Mouse (Mus musculus) liver, embryonic 15.5 days (tissue): Measurements from ENCODE around the gene Zdhhc7. TPM values are rescaled to one million over a fixed set of nuclear protein-coding genes. Genes with fewer than 3 reads are reported as not detected.

Source experiments
- ATAC-seq: fragments of 200-750 bp; cut with Nextera tagmentation; 2 replicates; pipeline ENCODE4 v1.8.0; 2017; ENCODE audit warnings: moderate number of reproducible peaks, mild to moderate bottlenecking, moderate library complexity; ENCODE audit not compliant: insufficient read depth
- H3K27ac ChIP-seq: fragments of 300-500 bp; sonication (generic); replicated peaks from 2 replicates; pipeline ENCODE4 v1.5.1; 2015; ENCODE audit warnings: mild to moderate bottlenecking, inconsistent platforms
- H3K27me3 ChIP-seq: fragments of 300-500 bp; sonication (generic); 2 replicates; pipeline ENCODE4 v1.6.1; 2015; ENCODE audit warnings: mild to moderate bottlenecking, inconsistent platforms
- H3K36me3 ChIP-seq: fragments of 300-500 bp; sonication (generic); replicated peaks from 2 replicates; pipeline ENCODE4 v1.6.1; 2015; ENCODE audit warnings: moderate library complexity, mild to moderate bottlenecking, inconsistent platforms
- H3K4me1 ChIP-seq: fragments of 300-500 bp; sonication (generic); replicated peaks from 2 replicates; pipeline ENCODE4 v1.6.1; 2015; ENCODE audit warnings: inconsistent platforms
- H3K4me2 ChIP-seq: fragments of 300-500 bp; sonication (generic); 2 replicates; pipeline ENCODE4 v1.6.1; 2015; ENCODE audit warnings: moderate library complexity, mild to moderate bottlenecking, inconsistent platforms
- H3K4me3 ChIP-seq: fragments of 300-500 bp; sonication (generic); replicated peaks from 2 replicates; pipeline ENCODE4 v1.5.1; 2015; ENCODE audit warnings: mild to moderate bottlenecking, inconsistent platforms
- H3K9ac ChIP-seq: fragments of 300-500 bp; sonication (generic); 2 replicates; pipeline ENCODE4 v1.6.1; 2015; ENCODE audit warnings: moderate library complexity, mild to moderate bottlenecking, inconsistent platforms
- H3K9me3 ChIP-seq: fragments of 300-500 bp; sonication (generic); replicated peaks from 2 replicates; pipeline ENCODE4 v1.6.1; 2016; ENCODE audit warnings: inconsistent platforms
- WGBS: fragments of 180-500 bp; shearing (Covaris S2); methylation state at CpG from one replicate; pipeline ENCODE4 v1.1.7; 2015; ENCODE audit warnings: mixed read lengths; ENCODE audit not compliant: insufficient replicate concordance; 5-methylcytosine and 5-hydroxymethylcytosine counted together
- polyA plus RNA-seq: library from polyadenylated mRNA; unstranded; fragments of >200 nt; fragmentation: Nextera tagmentation; extraction: Ambion mirVana; gene quantifications from 2 replicates; pipeline ENCODE4 v1.2.1, GENCODE M21; 2015

Zdhhc7 gene
- polyA plus RNA-seq, 1 experiment from 2014 or later, result 13.9 TPM

DNA sequence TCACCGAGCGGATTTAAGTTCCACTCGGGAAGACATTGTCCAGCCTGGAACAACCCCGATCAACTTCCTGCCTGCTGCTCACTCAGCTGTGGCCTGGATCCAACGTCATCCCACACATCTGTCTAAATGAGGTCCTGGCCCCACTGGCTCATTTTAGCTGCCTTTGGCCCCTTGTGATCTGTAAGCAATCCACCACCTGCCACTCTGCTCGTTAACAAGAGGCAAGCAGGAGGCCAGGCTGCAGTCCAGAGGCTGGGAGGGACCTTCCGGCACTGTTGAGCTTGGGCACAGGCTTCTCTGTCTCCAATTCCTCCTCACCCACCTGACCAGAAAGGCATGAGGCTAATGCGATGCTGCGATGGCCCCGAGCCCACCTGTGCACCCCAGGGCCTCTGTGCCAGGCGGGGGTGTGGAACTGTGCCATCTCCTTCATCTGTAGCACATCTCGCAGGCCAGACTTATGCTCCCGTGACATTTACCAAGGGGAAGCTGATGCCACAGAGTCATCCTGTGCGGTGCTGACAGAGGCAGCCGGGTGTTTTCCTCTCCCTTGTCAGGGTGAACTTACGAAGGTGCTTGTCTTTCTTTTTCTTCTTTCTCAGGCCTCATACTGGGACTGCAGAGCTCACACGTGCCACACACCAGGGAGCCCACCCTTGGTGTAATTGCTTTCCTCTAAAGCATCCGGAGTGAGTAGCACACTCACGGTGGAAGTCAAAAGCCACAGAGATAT, 33.2 kb downstream of the Zdhhc7 start:
- H3K27ac ChIP-seq, result no peak overlapping the region
- whole genome bisulfite sequencing, result 47% methylated on average over 19 of the region's 19 CpGs
- no peak overlapping the region for H3K9ac ChIP-seq
- H3K9me3 ChIP-seq, result no peaks in the 10 kb centered on the region
- H3K4me1 ChIP-seq, result no peaks in the 10 kb centered on the region
- no peak for ATAC-seq
- no peaks in the 10 kb centered on the region; the same call in 1 of the 2 replicates for H3K27me3 ChIP-seq
- H3K36me3 ChIP-seq, result no peaks in the 10 kb centered on the region
- H3K4me3 ChIP-seq, result no peak overlapping the region
- H3K4me2 ChIP-seq, result no peak overlapping the region

DNA sequence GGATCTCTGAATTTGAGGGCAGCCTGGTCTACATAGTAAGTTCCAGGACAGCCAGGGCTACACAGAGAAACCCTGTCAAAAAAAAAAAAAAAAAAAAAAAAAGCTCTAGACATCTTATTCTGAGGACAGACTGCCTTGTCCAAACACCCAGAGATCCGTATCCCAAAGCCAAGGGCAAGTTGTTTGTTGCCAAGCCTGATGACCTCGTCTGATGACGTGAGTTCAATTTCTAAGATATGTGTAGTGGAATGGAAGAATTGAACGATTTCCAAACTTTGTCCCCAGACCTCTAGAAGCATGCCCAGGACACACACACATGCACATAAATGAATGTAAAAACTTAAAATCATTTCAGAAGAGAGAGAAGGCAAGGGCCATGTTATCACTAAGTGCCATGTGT, 35.1 kb downstream of the Zdhhc7 start:
- no peak overlapping the region for H3K4me3 ChIP-seq
- no peak overlapping the region for H3K27ac ChIP-seq
- H3K9me3 ChIP-seq, result no peaks in the 10 kb centered on the region
- H3K4me1 ChIP-seq, result no peaks in the 10 kb centered on the region
- 65% methylated on average over 4 of the region's 4 CpGs for WGBS
- no peak for ATAC-seq
- H3K9ac ChIP-seq, result no peak overlapping the region
- H3K27me3 ChIP-seq, result no peaks in the 10 kb centered on the region; the same call in 1 of the 2 replicates
- H3K36me3 ChIP-seq, result no peaks in the 10 kb centered on the region
- H3K4me2 ChIP-seq, result no peak overlapping the region

DNA sequence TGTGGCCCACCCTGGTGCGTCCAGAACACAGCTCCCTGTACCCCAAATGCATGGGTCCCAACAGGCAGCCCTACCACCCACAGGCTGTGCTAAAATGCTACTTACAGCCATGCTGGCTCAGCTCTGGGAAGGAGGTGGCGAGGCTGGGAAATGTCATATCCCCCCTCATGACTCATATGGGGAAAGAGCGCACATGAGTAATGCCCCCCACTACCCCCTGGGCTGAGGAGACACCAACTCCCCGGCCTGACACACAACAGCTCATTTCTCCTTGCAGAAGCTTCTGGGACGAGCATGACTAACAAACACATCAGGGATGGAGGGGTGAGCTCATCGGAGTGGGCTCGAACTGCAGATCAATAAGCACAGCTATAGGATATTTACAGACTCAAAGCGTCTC, 35.7 kb downstream of the Zdhhc7 start:
- no peak for ATAC-seq
- 70% methylated on average over 8 of the region's 8 CpGs for WGBS
- no peaks in the 10 kb centered on the region; the same call in 1 of the 2 replicates for H3K27me3 ChIP-seq
- no peak overlapping the region for H3K4me3 ChIP-seq
- H3K4me1 ChIP-seq, result no peaks in the 10 kb centered on the region
- H3K27ac ChIP-seq, result no peak overlapping the region
- no peaks in the 10 kb centered on the region for H3K9me3 ChIP-seq
- H3K9ac ChIP-seq, result no peak overlapping the region
- no peak overlapping the region for H3K4me2 ChIP-seq
- H3K36me3 ChIP-seq, result no peaks in the 10 kb centered on the region

DNA sequence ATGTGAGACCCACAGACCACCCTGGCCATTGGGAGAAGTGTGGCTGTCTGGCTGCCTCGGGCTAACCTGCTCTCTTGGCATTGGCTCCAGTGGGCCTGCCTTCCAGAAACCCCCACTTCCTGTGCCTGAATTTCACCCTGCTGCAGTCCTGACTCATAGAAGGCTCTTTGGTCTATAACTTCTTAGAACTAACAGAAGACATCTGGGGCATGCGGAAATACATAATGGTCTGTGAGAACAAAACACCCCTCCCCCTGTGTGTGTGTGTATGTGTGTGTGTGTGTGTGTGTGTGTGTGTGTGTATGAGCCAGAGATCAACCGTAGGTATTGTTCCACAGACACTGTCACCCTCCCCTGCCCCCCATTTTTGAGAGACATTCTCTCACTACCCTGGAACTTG, 38.0 kb downstream of the Zdhhc7 start:
- no peak for ATAC-seq
- H3K27me3 ChIP-seq, result no peaks in the 10 kb centered on the region
- H3K27ac ChIP-seq, result no peak overlapping the region
- no peaks in the 10 kb centered on the region for H3K36me3 ChIP-seq
- H3K4me1 ChIP-seq, result no peaks in the 10 kb centered on the region
- no peaks in the 10 kb centered on the region for H3K9me3 ChIP-seq
- 66% methylated on average over 3 of the region's 3 CpGs for WGBS
- H3K4me3 ChIP-seq, result no peak overlapping the region
- no peak overlapping the region for H3K4me2 ChIP-seq
- H3K9ac ChIP-seq, result no peak overlapping the region

DNA sequence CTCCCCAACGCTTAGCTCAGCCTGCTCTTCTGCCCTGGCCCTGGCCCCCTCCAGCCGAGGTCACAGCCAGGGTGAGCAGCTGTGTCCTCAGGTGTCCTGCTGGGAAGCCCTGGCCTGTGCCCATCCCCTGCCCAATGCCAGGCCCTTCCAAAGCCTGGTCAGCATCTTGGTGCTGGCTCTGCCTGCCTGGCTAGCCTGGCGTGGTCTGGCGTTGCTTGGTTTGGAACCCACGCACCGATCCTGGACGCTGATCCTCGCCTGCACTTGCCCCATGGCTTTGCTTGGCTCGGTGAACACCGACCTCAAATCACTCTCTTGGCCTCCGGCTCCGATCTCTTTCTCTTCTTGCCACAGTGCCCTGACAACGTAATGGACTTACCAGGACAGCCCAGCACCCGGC, 38.5 kb downstream of the Zdhhc7 start:
- no peak for ATAC-seq
- H3K4me1 ChIP-seq, result no peaks in the 10 kb centered on the region
- no peak overlapping the region for H3K9ac ChIP-seq
- no peaks in the 10 kb centered on the region for H3K36me3 ChIP-seq
- H3K27me3 ChIP-seq, result no peaks in the 10 kb centered on the region
- no peaks in the 10 kb centered on the region for H3K9me3 ChIP-seq
- no peak overlapping the region for H3K27ac ChIP-seq
- H3K4me3 ChIP-seq, result no peak overlapping the region
- H3K4me2 ChIP-seq, result no peak overlapping the region
- WGBS, result 73% methylated on average over 14 of the region's 14 CpGs

DNA sequence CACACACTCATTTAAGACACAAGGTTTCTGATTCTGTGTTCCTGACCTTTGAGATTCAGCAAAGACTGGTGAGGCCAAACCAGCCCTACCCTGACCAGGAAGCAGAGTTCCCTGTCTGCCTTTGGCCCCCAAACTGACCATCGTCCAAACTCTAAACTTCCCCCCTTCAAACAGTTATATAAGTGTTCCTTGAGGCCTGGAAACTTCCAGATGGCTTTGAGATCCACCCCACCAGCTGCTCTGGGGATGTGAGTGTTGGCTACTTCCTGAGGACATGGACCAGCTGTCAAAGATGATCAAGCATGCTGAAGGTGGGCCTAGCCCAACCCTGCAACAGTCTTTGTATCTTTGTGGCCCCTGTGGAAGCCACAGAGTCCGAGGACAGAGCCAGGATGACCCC, 44.2 kb downstream of the Zdhhc7 start:
- no peaks in the 10 kb centered on the region for H3K4me1 ChIP-seq
- no peak overlapping the region for H3K4me2 ChIP-seq
- H3K27me3 ChIP-seq, result peaks cover 3% of the 10 kb centered on the region; the same call in 1 of the 2 replicates
- H3K4me3 ChIP-seq, result no peak overlapping the region
- no peaks in the 10 kb centered on the region for H3K36me3 ChIP-seq
- WGBS, result 53% methylated on average over 2 of the region's 2 CpGs
- no peak for ATAC-seq
- H3K27ac ChIP-seq, result no peak overlapping the region
- H3K9me3 ChIP-seq, result no peaks in the 10 kb centered on the region
- no peak overlapping the region for H3K9ac ChIP-seq

DNA sequence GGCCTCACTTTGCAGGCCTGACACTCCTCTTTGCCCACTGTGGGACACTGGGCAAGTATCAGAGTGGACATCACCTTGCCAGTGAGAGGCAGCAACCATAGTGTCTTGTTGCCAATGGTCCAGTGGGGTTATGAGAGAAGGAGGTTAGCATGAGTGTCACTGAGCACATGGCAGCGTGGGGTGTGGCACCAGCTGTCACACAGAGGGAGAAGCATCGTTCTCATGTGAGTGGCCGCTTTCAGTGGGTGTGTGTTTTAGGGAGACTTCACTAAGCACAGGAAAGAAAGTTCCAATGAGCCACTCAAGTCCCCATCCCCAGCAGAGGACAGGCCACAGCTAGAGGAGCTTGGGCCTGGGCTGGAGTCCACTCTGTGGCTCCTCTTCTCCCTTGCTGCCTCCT, 46.4 kb downstream of the Zdhhc7 start:
- no peak overlapping the region for H3K4me3 ChIP-seq
- H3K27ac ChIP-seq, result no peak overlapping the region
- H3K9me3 ChIP-seq, result no peaks in the 10 kb centered on the region
- no peaks in the 10 kb centered on the region for H3K36me3 ChIP-seq
- H3K4me2 ChIP-seq, result no peak overlapping the region
- H3K27me3 ChIP-seq, result peaks cover 12% of the 10 kb centered on the region; the same call in 1 of the 2 replicates
- H3K4me1 ChIP-seq, result peaks cover 8% of the 10 kb centered on the region; the same call in 1 of the 2 replicates
- ATAC-seq, result no peak
- 65% methylated on average over 3 of the region's 3 CpGs for WGBS
- H3K9ac ChIP-seq, result no peak overlapping the region

DNA sequence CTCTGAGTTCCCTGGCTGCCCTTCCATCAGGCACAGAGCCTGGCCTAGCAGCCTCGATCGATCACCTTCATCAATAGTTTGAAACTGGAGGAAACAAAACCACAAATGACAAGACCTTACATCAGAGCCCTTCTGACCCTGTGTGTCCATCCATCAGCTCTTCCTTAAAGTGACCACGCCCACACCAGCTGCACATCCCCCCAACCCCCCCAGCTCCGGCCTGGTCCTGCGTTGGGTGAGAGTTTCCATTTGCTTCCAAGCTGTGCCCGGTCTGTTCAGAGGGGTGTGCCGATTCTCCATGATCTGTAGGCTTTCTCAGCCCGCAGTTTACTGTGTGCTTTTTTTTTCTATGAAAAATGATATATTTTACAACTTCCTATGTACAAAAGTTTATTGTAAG, 49.0 kb downstream of the Zdhhc7 start:
- no peak for ATAC-seq
- 66% methylated on average over 8 of the region's 8 CpGs for WGBS

DNA sequence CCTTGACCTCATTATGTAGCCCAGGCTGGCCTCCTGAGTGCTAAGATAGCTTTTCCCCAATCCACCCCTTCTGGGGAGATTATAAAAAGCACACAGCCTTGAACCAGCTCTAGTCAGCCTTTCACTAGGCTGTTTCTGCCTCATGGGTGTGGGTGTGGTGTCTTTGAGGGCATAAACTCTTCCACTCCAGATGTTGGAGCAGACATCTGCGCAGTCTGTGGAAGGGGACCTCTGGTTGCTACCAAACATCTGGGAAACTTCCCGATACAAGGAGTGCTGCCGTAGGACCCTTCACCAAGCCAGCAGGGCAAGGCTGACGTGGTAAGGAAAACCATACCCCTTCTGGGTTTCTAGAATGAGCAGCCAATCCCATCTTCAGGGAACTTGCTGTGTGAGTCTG, 49.4 kb downstream of the Zdhhc7 start:
- WGBS, result 76% methylated on average over 4 of the region's 4 CpGs
- peaks cover 20% of the 10 kb centered on the region; the same call in 1 of the 2 replicates for H3K27me3 ChIP-seq
- ATAC-seq, result no peak
- no peak overlapping the region for H3K4me3 ChIP-seq
- no peaks in the 10 kb centered on the region for H3K36me3 ChIP-seq
- no peak overlapping the region for H3K27ac ChIP-seq
- H3K4me2 ChIP-seq, result no peak overlapping the region
- no peak overlapping the region for H3K9ac ChIP-seq
- peaks cover 13% of the 10 kb centered on the region; the same call in 1 of the 2 replicates for H3K4me1 ChIP-seq
- H3K9me3 ChIP-seq, result no peaks in the 10 kb centered on the region

More for the DNA sequence above, 49.0 kb downstream of the Zdhhc7 start:
- H3K4me2 ChIP-seq, result no peak overlapping the region
- H3K4me1 ChIP-seq, result peaks cover 13% of the 10 kb centered on the region; the same call in 1 of the 2 replicates
- no peak overlapping the region for H3K27ac ChIP-seq
- H3K9me3 ChIP-seq, result no peaks in the 10 kb centered on the region
- no peak overlapping the region for H3K4me3 ChIP-seq
- H3K9ac ChIP-seq, result no peak overlapping the region
- H3K36me3 ChIP-seq, result no peaks in the 10 kb centered on the region
- peaks cover 20% of the 10 kb centered on the region; the same call in 1 of the 2 replicates for H3K27me3 ChIP-seq

DNA sequence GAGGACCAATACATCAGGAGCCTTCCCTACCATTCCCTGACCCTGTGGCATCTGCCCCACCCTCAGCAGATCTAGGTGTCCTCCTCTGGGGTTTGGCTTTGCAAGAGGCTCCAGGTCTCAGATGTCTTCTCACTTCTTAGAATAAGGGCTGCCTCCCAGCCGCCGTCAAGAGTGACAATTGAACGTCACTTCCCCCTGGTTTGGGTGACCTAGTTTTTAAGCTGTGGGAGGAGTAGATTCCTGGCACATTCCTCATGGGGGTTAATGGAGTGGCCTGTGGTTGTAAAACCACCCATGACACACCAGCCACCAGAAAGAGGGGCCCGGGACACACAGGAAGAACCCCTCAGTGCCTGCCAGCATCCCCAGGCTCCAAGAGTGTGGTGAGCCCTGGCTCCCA, 50.3 kb downstream of the Zdhhc7 start:
- H3K27me3 ChIP-seq, result peaks cover 20% of the 10 kb centered on the region; the same call in 1 of the 2 replicates
- ATAC-seq, result no peak
- H3K4me2 ChIP-seq, result no peak overlapping the region
- WGBS, result 16% methylated on average over 4 of the region's 4 CpGs
- H3K9me3 ChIP-seq, result no peaks in the 10 kb centered on the region
- H3K4me3 ChIP-seq, result no peak overlapping the region
- no peak overlapping the region for H3K9ac ChIP-seq
- no peak overlapping the region for H3K27ac ChIP-seq
- H3K36me3 ChIP-seq, result no peaks in the 10 kb centered on the region
- peaks cover 13% of the 10 kb centered on the region; the same call in 1 of the 2 replicates for H3K4me1 ChIP-seq

DNA sequence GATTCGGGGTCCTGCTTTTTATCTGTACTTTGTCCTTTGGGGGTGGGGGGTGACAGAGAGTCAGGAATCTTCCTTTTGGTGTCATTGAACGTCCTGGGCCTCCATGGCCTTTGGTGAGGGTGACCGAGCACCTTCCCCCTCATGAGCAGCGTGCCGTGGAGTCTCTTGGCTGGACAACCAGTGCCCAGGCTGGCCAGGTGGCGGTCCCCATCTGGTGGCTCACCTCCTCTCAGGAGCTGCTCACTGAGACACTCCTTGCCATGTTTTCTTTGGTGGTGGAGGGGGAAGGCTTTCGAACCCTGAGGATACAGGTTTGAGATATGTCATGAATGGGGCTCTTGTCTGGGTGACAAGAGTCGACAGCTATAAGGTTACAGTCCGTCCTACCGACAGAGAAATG, 50.9 kb downstream of the Zdhhc7 start:
- H3K9me3 ChIP-seq, result no peaks in the 10 kb centered on the region
- H3K9ac ChIP-seq, result no peak overlapping the region
- no peak overlapping the region for H3K4me2 ChIP-seq
- no peaks in the 10 kb centered on the region for H3K36me3 ChIP-seq
- 36% methylated on average over 10 of the region's 10 CpGs for WGBS
- peaks cover 13% of the 10 kb centered on the region; the same call in 1 of the 2 replicates for H3K4me1 ChIP-seq
- H3K27me3 ChIP-seq, result peaks cover 20% of the 10 kb centered on the region; the same call in 1 of the 2 replicates
- no peak for ATAC-seq
- H3K4me3 ChIP-seq, result no peak overlapping the region
- no peak overlapping the region for H3K27ac ChIP-seq
